Mouse (Mus musculus): ENCODE results near the gene Heatr6.

DNA sequence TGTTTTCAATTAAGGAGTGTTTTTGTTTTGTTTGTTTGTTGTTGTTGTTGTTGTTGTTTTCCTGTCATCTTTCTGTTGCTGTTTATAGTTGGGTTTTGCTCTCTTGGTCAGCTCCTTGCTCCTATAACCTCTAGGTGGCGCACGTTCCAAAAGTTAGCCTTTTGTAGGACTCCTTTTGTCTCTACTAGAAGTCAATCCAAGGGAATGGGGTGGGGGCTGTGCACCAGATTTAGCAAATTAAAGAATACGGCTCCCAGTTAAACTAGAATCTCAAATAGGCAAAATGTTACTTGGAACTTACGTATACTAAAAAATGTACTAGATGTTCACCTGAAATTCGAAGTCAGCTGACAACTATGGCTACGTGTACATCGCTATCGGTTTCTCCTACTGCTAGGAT, 48.7 kb downstream of the Heatr6 start:
- TF ChIP-seq POLR2A (IDR thresholded peaks at IDR 0.05; ENCODE audit: insufficient read depth, low read depth, low read length): no peak
- TF ChIP-seq EP300 (IDR thresholded peaks at IDR 0.05; ENCODE audit: insufficient read depth, low read depth, low read length): no peak
